Mouse (Mus musculus) megakaryocyte progenitor cell, adult 5-6 weeks (primary cell): ENCODE measurements around the gene Slfnl1. TPM values are rescaled to one million over a fixed set of nuclear protein-coding genes. Genes with fewer than 3 reads are reported as not detected.
A peak's percentile ranks its signal among the peaks of the same experiment; 100 is the strongest.

Experiments used
- ATAC-seq: replicated peaks from 2 replicates; pipeline ENCODE4 v1.8.0; 2016; ENCODE audit warnings: mild to moderate bottlenecking, moderate TSS enrichment, inconsistent platforms; ENCODE audit not compliant: poor library complexity
- total RNA-seq, 2 experiments: library from RNA; stranded (forward) in 1 of 2; stranded (reverse) in 1 of 2; fragments of 157-497, 149-512 nt in 1 of 2; fragments of 200-1000 nt in 1 of 2; gene quantifications; 2 replicates each; pipeline versions ENCODE4 v1.2.3 to v1.2.4; 2015 to 2017

The Slfnl1 gene
- total RNA-seq (2015) (not detected in 2 replicates), total RNA-seq (2017) (not detected in 2 replicates)

DNA sequence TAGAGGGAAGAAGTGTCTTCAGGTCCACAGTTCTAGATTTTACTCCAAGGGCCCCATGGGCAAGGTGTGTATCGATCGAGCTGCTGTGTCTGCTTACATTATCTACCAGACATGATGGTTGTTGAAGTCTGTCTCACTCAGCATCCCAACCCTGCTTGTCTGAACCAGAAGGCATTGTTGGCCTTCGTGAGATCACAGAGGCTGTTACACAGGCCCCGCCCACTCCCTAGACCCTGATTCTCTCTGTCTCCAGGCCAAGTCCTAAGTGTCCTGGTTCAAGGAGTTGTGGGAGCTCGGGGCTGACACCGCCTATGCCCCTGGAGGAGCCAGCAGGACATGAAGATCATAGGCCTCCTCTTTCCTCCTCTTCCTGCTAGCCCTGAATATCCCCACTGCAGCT lies at the start of gene Slfnl1:
Gene Slfnl1, plus strand, starts transcription at position 246 of the 400 bp plus-strand sequence.
- ATAC-seq = no peak

DNA sequence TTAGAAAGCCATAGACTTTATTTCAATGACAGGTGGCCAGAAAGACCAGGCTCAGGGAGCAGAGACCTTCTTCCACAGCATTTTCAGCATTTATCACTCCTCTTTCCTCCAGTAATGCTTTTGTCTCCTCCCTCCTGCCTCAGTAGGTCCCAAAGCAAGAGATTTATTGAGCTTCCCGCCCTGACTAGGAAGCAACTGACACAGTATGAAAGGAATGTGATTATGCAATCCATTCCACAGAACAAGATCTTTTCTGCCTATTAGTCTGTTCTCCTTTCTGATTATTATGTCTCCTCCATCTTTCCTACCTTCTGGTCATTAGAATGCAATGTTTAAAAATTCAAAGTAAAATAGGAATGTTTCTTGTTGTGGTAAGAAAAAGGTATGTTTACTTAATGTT lies 44.3 kb upstream of the Slfnl1 start:
- ATAC-seq = no peak

DNA sequence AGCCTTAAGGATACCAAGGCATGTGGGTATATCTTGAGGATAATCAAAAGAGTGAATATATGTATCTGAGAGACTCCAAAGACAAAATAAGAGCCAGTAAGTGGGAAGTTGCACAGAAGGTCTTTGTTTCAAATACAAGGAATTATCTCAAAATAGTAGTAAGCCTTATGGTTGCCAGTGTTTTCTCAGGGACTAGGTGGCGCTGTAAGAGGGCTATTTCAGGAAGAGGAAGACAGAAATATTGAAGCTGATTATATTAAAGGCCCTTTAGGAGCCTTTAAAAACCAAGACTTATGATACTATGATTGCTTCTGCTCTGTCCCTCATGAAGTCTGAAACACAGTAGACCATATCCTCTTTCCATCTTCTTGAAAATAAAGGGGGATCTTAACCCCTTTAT lies 25.1 kb upstream of the Slfnl1 start:
- ATAC-seq = no peak

DNA sequence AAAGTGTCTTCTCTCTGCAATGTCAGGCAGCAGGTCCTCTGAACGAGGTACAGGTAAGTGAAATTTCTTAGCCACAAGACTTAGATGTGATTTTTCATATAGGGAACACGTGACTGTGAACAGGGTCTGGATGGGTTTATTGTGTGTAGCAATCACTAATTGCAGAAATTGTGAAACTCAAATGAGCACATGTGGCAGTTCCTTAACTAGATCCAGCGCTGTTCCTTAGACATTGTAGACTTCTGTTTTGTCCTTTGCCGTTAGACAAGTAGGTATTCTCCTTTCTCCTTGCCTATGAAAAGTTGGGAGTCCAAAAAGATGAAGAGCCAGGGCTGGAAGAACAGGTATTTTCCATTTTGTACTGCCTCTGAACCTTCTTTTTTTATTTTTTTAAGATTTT lies 20.8 kb upstream of the Slfnl1 start:
- ATAC-seq = peak; percentile 55; the same call in 1 of the 2 replicates

DNA sequence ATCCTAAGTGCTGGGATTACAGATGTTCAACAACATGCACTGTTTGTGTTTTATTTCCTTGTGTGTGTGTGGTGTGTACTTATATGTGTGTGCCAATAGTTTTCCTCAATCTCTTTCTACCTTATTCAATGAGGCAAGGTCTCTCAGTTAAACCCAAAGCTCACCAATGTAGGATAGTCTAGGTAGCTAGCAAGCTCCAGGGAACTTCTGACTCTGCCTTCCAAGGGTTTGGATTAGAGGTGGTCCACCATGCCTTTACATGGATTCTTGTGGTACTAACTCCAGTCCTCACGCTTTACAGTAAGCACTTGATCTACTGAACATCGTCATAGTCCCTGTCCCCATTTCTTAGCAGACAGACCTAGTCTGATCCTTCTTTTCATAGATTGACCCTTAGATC lies 17.7 kb upstream of the Slfnl1 start:
- no peak for ATAC-seq

DNA sequence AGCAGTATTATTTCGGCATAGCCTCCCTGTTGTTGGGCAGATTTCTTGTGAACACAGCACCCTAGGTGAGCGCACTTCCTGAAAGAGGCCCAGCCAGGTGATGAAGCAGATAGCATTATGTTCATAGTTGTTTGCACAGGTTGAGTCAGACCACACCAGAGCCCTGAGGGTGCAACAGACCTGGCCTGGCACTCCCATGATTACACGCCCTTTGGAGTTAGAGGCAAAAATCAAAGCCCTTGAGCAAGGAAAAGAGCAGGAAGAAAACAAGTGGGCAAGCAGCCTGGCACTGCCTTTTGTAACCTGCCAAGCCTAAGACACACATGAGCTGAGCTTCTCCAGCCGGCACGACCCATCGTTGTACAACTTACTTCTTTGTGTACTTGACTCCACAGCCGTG lies 15.5 kb upstream of the Slfnl1 start:
- no peak for ATAC-seq

DNA sequence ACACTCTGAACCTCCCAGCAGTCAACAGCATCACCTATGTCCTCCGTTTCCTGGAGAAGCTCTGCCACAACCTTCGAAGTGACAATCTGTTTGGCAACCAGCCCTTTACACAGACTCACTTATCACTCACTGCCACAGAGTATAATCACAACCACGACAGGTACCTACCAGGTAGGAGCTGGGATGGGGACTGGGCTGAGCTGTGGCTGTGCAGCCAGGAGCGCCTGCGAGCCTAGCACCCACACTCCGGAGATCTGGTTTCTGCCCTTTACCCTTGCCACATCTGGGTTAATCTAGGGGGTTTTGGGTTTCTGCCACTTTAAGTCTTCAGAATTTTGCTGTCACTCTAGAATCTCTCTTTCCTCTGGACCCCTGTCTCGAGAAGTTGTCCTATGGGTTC lies 15.1 kb upstream of the Slfnl1 start:
- ATAC-seq = no peak

DNA sequence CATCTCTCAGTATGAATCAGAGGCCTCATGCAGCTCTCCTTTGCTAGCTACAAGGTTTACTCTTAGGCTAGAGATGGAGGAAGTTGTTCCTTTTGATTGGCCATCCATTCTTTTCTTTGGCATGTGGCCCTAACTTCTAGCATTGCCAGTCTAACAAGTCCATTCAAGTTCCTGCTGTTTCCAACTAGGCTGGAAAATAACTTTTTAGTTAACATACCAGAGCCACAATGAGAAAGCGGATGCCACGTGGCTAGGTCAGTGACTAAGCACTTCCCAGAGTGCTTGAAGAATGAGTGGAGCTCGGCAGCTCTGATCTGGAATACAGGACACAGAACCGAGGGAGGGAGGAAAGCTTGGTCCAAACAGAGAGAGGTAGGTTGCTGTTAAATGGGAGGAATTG lies 14.7 kb upstream of the Slfnl1 start:
- no peak for ATAC-seq

DNA sequence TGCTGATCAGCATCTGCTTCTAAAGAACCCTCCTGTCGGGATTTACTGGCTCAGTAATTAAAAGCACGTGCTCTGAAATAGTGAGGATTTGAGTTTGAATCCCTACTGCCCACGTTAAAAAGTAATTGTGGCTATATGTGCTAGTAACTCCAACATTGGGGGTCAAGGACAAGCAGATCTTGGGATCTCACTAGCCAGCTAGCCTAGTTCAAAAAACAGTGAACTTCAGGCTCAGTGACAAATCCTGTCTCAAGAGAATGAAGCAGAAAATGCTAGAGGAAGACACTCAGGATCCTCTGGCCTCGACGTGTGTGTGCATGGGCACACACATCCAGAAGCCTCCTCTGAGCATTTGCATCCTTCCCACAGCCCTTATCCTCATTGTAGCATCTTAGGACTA lies 10.3 kb upstream of the Slfnl1 start:
- ATAC-seq = no peak

DNA sequence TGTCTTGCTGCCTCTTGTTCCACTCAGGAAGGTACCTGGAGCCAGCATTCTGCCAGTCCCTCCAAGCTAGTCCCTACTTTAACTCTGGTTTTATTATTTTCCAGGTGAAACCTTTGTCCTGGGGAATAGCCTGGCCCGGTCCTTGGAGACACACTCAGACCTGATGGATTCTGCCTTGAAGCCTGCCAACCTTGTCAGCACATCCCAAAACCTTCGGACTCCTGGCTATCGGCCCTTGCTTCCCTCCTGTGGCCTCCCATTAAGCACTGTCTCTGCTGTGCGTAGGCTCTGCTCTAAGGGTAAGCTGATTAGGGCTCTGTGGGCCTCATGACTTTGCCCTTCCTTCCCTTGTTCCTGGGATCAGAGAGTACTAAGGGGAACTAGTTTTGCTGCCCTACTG lies 9.7 kb upstream of the Slfnl1 start:
- ATAC-seq = no peak

DNA sequence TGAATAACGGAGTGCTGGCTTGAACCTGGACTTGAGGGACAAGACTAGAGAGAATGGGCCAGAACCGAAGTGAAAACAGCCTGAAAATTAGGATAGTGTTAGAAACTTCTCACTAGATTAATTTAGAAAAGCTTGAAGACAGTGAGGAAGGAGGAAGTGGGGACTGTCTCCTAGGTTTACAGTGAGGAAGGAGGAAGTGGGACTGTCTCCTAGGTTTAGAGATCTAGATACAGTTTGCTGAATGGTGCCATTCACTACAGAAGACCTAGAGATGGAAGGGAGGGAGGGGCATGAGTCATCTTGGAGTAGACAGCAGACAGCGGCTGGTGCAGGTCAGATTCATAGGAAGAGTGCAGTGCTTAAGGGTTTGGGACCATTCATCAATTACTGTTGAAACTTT lies 8.9 kb upstream of the Slfnl1 start:
- ATAC-seq = peak; percentile 95

DNA sequence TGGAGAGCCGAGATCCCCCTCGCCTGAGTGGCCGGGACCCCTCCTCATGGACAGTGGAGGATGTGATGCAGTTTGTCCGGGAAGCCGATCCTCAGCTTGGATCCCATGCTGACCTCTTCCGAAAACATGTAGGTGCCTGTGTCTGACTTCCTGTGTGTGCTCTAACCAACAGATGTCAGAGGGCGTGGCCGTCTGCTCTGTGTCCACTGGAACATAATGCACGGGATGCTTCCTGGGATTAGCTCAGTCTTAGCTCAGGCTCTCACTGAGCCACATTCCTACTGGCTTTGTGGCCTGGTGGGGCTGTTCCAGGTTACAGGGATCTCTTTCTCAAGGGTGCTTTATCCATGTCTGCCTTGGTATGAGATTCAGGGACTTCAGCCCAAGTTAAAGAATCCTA lies 3.9 kb upstream of the Slfnl1 start:
- no peak for ATAC-seq

DNA sequence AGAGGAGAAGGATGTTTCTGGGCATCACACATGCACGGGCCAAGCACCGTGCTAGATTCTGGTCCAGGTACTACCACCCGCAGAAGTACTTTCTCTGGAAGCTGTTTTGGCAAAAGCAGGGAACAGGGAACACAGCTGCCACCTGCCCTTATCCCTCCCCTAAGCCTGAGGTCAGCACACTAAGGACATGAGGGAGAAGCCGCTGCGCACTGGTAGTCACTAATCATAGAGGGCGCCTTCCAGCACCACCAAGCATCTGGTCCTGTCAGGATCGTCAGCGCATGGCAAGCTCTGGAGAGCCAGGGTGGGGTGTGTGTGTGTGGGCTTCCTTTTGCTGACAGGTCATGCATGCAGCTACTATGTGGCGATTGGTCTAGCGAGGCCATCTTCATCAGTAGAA lies 6.6 kb downstream of the Slfnl1 start:
- ATAC-seq = no peak

DNA sequence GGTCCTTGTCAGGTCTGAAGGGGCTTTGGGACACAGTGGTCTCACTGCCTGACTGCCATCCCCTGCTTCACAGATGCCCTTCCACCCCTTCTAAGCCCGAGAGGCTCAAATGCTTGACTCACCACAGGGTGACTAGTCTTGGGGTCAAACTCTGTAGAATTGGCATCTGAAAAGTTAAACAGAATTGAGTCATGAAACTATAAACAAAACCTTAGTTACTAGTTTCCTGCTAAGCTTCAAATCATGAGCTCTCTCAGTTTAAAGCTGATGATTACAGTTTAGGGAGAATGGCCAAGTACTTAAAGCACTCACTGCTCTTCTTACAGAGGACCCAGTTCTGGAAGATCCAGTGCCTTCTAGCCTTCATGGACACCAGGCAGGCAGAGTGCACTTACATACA lies 12.9 kb downstream of the Slfnl1 start:
- no peak for ATAC-seq

DNA sequence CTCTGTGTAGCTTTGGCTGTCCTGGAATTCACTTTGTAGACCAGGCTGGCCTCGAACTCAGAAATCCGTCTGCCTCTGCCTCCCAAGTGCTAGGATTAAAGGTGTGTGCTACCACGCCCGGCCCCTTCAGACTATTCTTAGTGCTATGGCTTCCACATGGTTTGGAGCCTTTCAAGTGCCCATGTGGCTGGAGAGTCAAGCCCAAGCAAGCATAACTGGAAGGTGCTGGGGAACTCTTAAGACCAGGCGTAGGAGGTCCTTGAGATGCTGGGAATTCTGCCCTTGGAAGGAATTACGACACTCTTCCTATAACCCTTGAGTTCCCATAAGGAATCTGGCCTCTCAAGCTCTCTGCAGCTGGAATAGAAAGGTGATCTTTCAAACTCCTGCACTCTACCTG lies 24.6 kb downstream of the Slfnl1 start:
- ATAC-seq = no peak

DNA sequence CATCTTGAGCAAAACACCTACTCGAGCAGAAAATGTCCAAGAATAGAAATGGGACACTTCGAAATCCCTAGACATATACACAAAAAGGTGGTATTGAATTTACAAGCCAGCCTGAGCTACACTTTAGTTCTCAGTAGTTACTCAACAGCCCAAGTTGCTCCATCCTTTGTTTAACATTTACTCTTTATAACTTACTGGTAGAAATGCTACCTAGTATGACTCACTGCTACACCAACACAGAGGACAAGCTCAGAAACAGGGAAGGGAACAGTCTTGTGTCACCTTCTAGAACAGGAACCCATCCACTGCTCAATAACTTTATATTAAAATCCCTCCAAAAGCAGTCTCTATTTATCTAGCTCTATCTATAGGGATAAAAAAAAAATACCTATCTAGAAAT lies 33.7 kb downstream of the Slfnl1 start:
- ATAC-seq = no peak

DNA sequence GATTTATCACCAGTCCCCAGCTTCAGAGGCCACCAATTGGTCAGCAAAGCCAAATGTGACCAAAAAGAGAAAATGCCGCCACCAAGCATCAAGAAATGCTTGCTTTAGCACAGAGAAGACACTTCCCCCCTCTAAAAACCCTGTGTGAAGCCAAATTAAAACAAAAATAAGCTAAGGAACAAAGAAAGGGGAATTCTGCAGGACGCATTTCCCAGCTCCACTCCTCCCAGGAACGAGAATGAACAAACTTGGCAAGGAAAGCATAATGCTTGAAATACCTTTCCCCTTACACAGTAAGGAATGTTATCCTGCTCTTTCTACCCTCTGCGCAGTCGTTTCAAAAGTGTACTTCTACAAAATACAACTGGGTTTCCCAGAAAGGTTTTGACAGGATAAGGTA lies 36.0 kb downstream of the Slfnl1 start:
- ATAC-seq = no peak

DNA sequence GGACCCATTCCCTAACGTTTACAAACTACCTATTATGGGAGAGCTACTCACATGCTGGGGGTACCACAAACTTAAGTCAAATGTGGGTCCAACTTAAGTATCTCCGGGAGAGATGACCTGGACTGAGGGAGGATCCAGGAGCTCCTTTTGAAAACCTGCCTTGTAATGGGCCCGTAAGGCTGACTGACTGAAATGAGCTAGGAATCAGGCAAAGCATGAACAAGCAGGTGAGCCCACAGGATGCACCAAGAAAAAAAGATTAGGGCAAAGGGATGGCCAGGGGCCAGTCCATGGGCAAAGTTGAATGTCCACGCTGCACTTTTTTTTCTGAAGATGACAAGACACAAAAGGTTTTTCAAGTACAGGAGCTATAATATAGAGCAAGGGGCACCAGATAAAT lies 37.0 kb downstream of the Slfnl1 start:
- ATAC-seq = no peak

DNA sequence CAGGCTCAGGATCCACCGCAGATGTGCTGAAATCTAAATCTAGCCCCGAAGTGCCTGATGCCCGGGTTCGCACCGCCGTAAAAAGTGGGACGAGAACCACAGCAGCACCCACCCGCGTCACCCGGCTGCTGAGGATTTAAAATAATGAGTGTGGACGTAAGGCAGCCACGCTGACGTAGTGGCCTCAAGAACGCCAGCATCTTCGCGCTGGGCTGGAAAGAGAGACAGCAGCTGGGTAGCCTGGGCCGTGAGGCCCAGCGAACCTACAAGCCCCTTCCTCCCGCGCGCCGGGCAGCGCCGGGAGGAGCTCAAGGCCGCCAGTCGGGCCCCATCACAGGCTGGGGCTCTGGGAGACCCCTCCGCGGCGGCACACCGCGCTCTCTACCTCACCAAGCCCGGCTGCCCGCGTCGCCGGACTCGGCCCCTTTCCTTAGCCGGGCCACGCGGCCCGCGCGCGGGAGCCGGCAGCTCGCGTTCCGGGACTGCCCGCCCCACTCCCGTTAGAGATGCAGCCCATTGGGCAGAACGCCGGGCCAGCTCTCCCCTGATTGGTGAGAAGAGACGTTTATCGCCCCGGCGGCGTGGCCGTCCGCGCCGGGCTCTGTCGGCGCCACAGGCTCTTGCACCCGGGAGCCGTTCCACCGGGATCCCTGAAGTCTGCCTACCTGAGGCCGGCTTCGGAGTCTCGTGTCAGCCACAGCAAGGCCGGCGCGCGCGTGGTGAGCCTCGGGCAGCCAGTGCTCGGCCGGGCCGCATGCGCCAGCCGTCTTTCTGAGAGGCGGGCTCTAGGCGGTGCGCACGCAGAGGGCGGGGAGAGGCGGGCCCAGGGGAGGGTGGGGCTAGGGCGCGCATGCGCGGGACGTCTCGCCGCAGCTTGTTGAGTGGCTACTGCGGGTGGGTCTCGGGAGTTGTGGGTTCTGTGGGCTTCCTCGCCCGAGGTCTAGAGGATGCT lies 37.7 kb downstream of the Slfnl1 start, which contains the start of gene Ctps:
Gene Ctps, minus strand, starts transcription at position 791 of the 952 bp plus-strand sequence.
- peak; percentile 87 for ATAC-seq

DNA sequence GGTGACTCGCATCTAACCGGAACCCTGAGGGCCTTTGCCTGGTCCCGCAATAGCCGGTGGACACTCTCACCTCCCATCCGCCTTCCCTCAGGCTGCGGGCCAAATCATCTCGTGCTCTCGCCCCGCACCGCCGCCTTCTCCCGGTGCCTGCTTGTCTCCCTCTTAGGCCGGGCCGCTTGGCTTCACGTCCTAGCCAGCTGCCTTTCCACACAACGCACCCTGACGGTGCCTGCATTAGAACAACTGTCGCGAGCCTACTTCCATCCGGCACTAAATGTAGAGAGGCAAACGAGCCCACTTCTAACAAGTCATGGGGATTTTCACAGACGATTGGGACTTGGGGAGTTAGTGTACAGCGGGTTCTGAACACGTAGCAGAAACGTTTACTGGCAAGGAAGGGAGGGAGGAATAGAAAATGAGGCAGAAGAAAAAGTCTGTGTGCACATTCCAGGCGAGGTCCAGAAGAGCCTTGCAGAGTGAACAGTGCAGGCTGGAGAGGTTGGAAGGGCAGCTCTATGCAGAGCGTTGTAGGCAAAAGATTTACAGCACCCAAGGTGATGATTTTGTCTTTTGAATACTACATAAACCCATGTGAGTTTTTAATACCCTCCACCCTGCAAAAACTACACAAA lies 38.5 kb downstream of the Slfnl1 start:
- ATAC-seq = peak; percentile 40

DNA sequence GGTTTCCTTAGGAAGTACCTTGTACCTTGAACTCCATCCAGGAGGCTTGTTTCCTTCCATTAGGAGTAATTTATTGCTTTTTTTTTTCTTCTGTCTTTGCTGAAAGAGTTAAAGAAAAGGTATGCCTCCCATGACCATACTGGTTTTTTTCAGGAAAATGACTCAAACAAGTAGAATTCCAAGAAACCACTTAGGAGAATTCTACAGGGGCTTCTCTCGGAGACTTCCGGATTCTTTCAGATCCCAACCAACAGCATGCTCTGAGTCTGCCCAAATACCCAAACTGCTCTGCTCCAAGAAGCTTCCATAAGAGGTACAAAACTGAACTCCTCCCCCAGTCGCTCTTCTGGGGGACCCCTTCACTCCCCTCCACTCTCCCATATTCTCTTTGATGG lies 39.0 kb downstream of the Slfnl1 start:
- no peak for ATAC-seq

DNA sequence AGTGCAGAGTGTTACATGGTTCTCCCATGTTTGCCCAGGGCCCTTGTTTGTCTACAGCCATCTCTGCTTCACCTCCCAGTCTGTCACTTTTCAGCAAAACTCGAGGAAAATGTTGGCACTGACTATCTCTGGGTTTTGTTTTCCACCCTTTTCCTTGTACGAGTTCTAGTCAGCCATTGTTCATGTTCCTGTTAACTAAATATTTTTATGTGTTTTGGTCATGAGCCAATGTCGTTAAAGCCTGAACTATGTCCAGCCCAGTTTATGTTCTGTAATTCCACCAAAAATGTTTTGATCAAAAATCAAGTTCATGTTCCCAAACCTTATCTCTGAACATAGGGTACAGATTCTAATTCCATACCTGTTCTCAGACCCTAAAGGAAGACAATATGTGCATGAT lies 39.7 kb downstream of the Slfnl1 start:
- ATAC-seq = no peak
